Mouse (Mus musculus) kidney, adult 2 months (tissue): Measurements from ENCODE around the gene Rundc3b.

Experiments
- CTCF ChIP-seq: fragments of 200-500 bp; conservative IDR thresholded peaks from 2 replicates; pipeline ENCODE4 v1.5.1; 2011; ENCODE audit warnings: low read depth, mild to moderate bottlenecking, control low read depth, low read length, moderate library complexity, mixed read lengths; ENCODE audit not compliant: insufficient read depth, insufficient read length
- POLR2A ChIP-seq: fragments of 200-500 bp; IDR thresholded peaks from one replicate; pipeline ENCODE4 v1.6.1; 2011; ENCODE audit warnings: low read depth, low read length, control low read depth

- TF ChIP-seq CTCF = no peak
- no peak for TF ChIP-seq POLR2A
Observed at GRCm38 (mm10) chr5:8667758-8668474, 45.2 kb upstream of the Rundc3b start.
